In genomic region chr5:15933581-15934375, GRCm38 (mm10) we compare ENCODE assay signal across 8 mouse cellular contexts. TPM values are rescaled to one million over a fixed set of nuclear protein-coding genes. Genes with fewer than 3 reads are reported as not detected.
DNase-seq lines count a peak whose midpoint lies in the region; ATAC-seq and TF ChIP-seq lines count a peak whose summit lies in the region.

No protein-coding gene starts in this region.

- no peak for DNase-seq in heart, adult 2 months
- DNase-seq in heart, adult 11 months, result no peak
- DNase-seq in adipocyte (ENCODE audit: low spot score), result peak; percentile 32
- peak; percentile 7 for DNase-seq in lung, postnatal 14 days
- DNase-seq in gastrocnemius, postnatal 25 days, result no peak

- H3K4me2 ChIP-seq in forebrain, embryonic 13.5 days, result peak overlapping the region; percentile 79
- H3K4me2 ChIP-seq in intestine, postnatal 0 days (replicated peaks; ENCODE audit: low read depth), result peak overlapping the region; percentile 84
- peak overlapping the region; percentile 86 for H3K4me2 ChIP-seq in stomach, embryonic 15.5 days

- no peaks in the 10 kb centered on the region for H3K27me3 ChIP-seq in heart, adult 2 months (ENCODE audit: control insufficient read depth, insufficient read depth, low read length)
- peaks cover 23% of the 10 kb centered on the region for H3K27me3 ChIP-seq in forebrain, embryonic 13.5 days
- peaks cover 27% of the 10 kb centered on the region for H3K27me3 ChIP-seq in intestine, postnatal 0 days (replicated peaks; ENCODE audit: control insufficient read depth, insufficient read depth, low read length)
- H3K27me3 ChIP-seq in stomach, embryonic 15.5 days (replicated peaks), result peaks cover 3% of the 10 kb centered on the region; the same call in 1 of the 2 replicates

- ATAC-seq in forebrain, embryonic 13.5 days, result no peak; the same call in 1 of the 2 replicates
- peak; percentile 28; the same call in 1 of the 2 replicates for ATAC-seq in intestine, postnatal 0 days
- no peak for ATAC-seq in stomach, embryonic 15.5 days (ENCODE audit: insufficient read depth, low FRiP score, low read depth)

- no peaks in the 10 kb centered on the region for H3K9me3 ChIP-seq in forebrain, embryonic 13.5 days (replicated peaks)
- H3K9me3 ChIP-seq in intestine, postnatal 0 days (ENCODE audit: control insufficient read depth), result no peaks in the 10 kb centered on the region
- H3K9me3 ChIP-seq in stomach, embryonic 15.5 days, result no peaks in the 10 kb centered on the region

- H3K79me2 ChIP-seq in heart, adult 2 months (replicated peaks; ENCODE audit: control insufficient read depth, insufficient read depth, low read length), result no peaks in the 10 kb centered on the region

- intact Hi-C loops in heart, adult 2 months (cut with DNase I), result loop anchor here (10.0 kb wide), 2 partner anchors 71 to 121 kb away; no protein-coding TSS in a partner anchor

- no peak for TF ChIP-seq EP300 in heart, adult 2 months (IDR thresholded peaks at IDR 0.05; ENCODE audit: insufficient read depth, low read depth, low read length)

- H3K36me3 ChIP-seq in heart, adult 2 months (ENCODE audit: control insufficient read depth, insufficient read depth, low read length), result no peaks in the 10 kb centered on the region
- no peaks in the 10 kb centered on the region for H3K36me3 ChIP-seq in forebrain, embryonic 13.5 days (ENCODE audit: poor library complexity, severe bottlenecking)
- no peaks in the 10 kb centered on the region for H3K36me3 ChIP-seq in intestine, postnatal 0 days (ENCODE audit: control insufficient read depth, insufficient read depth)
- no peaks in the 10 kb centered on the region for H3K36me3 ChIP-seq in stomach, embryonic 15.5 days

- peak overlapping the region; percentile 52 for H3K4me3 ChIP-seq in heart, adult 2 months
- H3K4me3 ChIP-seq in forebrain, embryonic 13.5 days, result peak overlapping the region; percentile 67
- H3K4me3 ChIP-seq in intestine, postnatal 0 days (ENCODE audit: low read depth, low read length), result peak overlapping the region; percentile 57
- H3K4me3 ChIP-seq in stomach, embryonic 15.5 days (replicated peaks), result peak overlapping the region; percentile 66

- 20% methylated on average over 17 of the region's 17 CpGs for WGBS in heart, adult 2 months
- WGBS in forebrain, embryonic 13.5 days, result 5% methylated on average over 17 of the region's 17 CpGs
- 15% methylated on average over 17 of the region's 17 CpGs for WGBS in intestine, postnatal 0 days
- 10% methylated on average over 17 of the region's 17 CpGs for WGBS in stomach, embryonic 15.5 days

- H3K9ac ChIP-seq in heart, adult 2 months (ENCODE audit: low read depth, low read length), result peak overlapping the region; percentile 71
- H3K9ac ChIP-seq in forebrain, embryonic 13.5 days, result peak overlapping the region; percentile 90
- H3K9ac ChIP-seq in intestine, postnatal 0 days (ENCODE audit: low read depth, low read length), result peak overlapping the region; percentile 65
- peak overlapping the region; percentile 40; the same call in 1 of the 2 replicates for H3K9ac ChIP-seq in stomach, embryonic 15.5 days

- peak overlapping the region; percentile 76 for H3K27ac ChIP-seq in heart, adult 2 months
- H3K27ac ChIP-seq in forebrain, embryonic 13.5 days, result peak overlapping the region; percentile 94
- H3K27ac ChIP-seq in intestine, postnatal 0 days (ENCODE audit: low read depth, low read length), result peak overlapping the region; percentile 60; the same call in 1 of the 2 replicates
- H3K27ac ChIP-seq in stomach, embryonic 15.5 days, result peak overlapping the region; percentile 86

- no peaks in the 10 kb centered on the region for H3K4me1 ChIP-seq in heart, adult 2 months (ENCODE audit: control insufficient read depth, insufficient read depth, low read length)
- peaks cover 14% of the 10 kb centered on the region for H3K4me1 ChIP-seq in forebrain, embryonic 13.5 days
- no peaks in the 10 kb centered on the region; the same call in 1 of the 2 replicates for H3K4me1 ChIP-seq in intestine, postnatal 0 days (replicated peaks; ENCODE audit: control insufficient read depth, insufficient read depth, low read length)
- H3K4me1 ChIP-seq in stomach, embryonic 15.5 days, result peaks cover 8% of the 10 kb centered on the region; the same call in 1 of the 2 replicates

- no peak for TF ChIP-seq CTCF in heart, adult 2 months (IDR thresholded peaks at IDR 0.05)
- TF ChIP-seq CTCF in intestine, postnatal 0 days (IDR thresholded peaks at IDR 0.05; ENCODE audit: low read depth), result no peak

- no peak for TF ChIP-seq POLR2A in heart, adult 2 months (IDR thresholded peaks at IDR 0.05; ENCODE audit: insufficient read depth, low read depth, low read length)

RNA-seq across cellular contexts. Expression of gene Cacna2d1, which starts 0.7 kb away (rescaled TPM):
- total RNA-seq in heart, adult 2 months (2021), result 10 to 100 TPM; 81.9 to 90.3 TPM
- 26.8 and 59.6 TPM in 2 replicates for polyA plus RNA-seq in heart, adult 2 months (2012; rRNA removed)
- 30.9 and 36.5 TPM in 2 replicates for polyA plus RNA-seq in forebrain, embryonic 13.5 days (2015; fragmentation: Nextera tagmentation; extraction: Ambion mirVana)
- 7.2 and 8.6 TPM in 2 replicates for polyA plus RNA-seq in intestine, postnatal 0 days (2015; fragmentation: Nextera tagmentation; extraction: Ambion mirVana)
- polyA plus RNA-seq in stomach, embryonic 15.5 days (2015; fragmentation: Nextera tagmentation; extraction: Ambion mirVana), result 15.2 and 16.4 TPM in 2 replicates
- 100 to 1,000 TPM; 286 to 312 TPM for total RNA-seq in gastrocnemius, postnatal 25 days (2021)

Comparison
In these comparisons a context has a peak if more than half of its experiments do, and no peak if none do; other contexts are left out.
1. DNase-seq: peak in adipocyte (single experiment) and lung, postnatal 14 days (single experiment); none in heart, adult 2 months (0 of 2), heart, adult 11 months (single experiment) and gastrocnemius, postnatal 25 days (single experiment).
2. H3K9ac ChIP-seq: peak in every context shown above with its lines; median percentile 90 in forebrain, embryonic 13.5 days; 71 in heart, adult 2 months; 65 in intestine, postnatal 0 days; 40 in stomach, embryonic 15.5 days.
3. Peak in every context shown above with its lines, with median percentiles within 50 percentile points of each other: H3K27ac ChIP-seq, H3K4me3 ChIP-seq and H3K4me2 ChIP-seq.